Mouse (Mus musculus): ENCODE measurements around the gene Rtl5.

DNA sequence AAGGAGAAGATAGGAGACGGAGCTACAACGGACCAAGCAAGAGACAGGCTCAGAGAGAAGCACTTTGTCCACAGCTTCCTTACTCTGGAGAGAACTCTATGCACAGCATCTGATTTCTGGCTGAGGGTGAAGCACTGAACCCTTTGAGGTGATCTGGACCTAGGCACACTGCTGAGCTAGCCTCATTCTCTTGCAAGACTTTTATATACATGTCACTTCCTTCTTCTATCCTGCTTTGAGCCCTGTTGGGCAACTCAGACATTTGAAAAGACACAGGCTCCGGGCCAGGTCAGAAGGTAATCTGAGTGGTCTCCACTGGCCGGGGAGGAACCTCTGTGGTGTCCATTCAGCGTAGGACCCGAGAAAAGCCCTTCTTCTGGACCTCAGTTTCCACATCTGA, 20.6 kb downstream of the Rtl5 start:
- TF ChIP-seq CTCF (IDR thresholded peaks at IDR 0.05; ENCODE audit: low read depth, low read length), result no peak
- no peak for TF ChIP-seq POLR2A (IDR thresholded peaks at IDR 0.05; ENCODE audit: extremely low read depth, insufficient read depth, low read length)
